Mouse (Mus musculus): ENCODE measurements around the gene Coq10a.

GRCm38 (mm10) chr10:128385902-128386301 lies 17.1 kb upstream of the Coq10a start:
- TF ChIP-seq CTCF (IDR thresholded peaks at IDR 0.05; ENCODE audit: extremely low read depth, insufficient read depth, insufficient read length, insufficient replicate concordance) (no peak), POLR2A (IDR thresholded peaks at IDR 0.05; ENCODE audit: low read depth, low read length) (no peak)
